Mouse (Mus musculus): ENCODE data around the gene Col6a1.

DNA sequence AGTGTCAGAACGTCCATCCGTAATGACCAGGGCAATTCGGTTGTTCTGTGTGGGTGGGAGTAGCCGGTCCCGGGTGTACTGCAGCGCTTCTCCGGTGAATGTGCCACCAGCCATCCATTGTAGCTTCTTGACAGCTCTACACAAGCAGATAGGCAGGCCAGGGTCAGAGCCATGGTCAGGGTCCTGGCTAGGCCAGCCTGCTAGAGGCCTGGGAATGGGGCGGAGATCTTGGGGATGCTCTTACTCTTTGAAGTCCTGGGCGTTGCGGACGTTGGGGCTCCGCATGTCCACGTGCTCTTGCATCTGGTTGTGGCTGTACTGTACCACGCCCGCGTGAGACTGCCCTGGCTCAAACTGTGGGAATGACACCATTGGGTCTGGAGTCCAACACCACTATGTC lies 14.6 kb downstream of the Col6a1 start:
- TF ChIP-seq EP300 (optimal IDR thresholded peaks at IDR 0.05) (no peak), CTCF (IDR thresholded peaks at IDR 0.05; ENCODE audit: low read depth) (no peak)
